Mouse (Mus musculus) limb, embryonic 14.5 days (tissue): ENCODE data around the gene Ncam1. TPM values are rescaled to one million over a fixed set of nuclear protein-coding genes. Genes with fewer than 3 reads are reported as not detected.

Experiments
- ATAC-seq: fragments of 200-750 bp; cut with Nextera tagmentation; 2 replicates; pipeline ENCODE4 v1.8.0; 2017; ENCODE audit warnings: low read depth, moderate number of reproducible peaks, moderate TSS enrichment; ENCODE audit not compliant: low FRiP score
- DNase-seq: peaks from one replicate; pipeline ENCODE4 v3.0.0-alpha.2; 2015; ENCODE audit warnings: low spot score
- H3K27ac ChIP-seq: fragments of 300-500 bp; sonication (generic); replicated peaks from 2 replicates; pipeline ENCODE4 v1.5.1; 2014; ENCODE audit warnings: low read depth, mild to moderate bottlenecking, low read length, moderate library complexity, mixed read lengths
- H3K27me3 ChIP-seq: fragments of 300-500 bp; sonication (generic); 2 replicates; pipeline ENCODE4 v1.6.1; 2014; ENCODE audit warnings: low read length, mixed read lengths; ENCODE audit not compliant: control insufficient read depth, insufficient read depth
- H3K36me3 ChIP-seq: fragments of 300-500 bp; sonication (generic); 2 replicates; pipeline ENCODE4 v1.6.1; 2014; ENCODE audit warnings: mild to moderate bottlenecking, low read length, moderate library complexity, mixed read lengths; ENCODE audit not compliant: control insufficient read depth, insufficient read depth
- H3K4me1 ChIP-seq: fragments of 300-500 bp; sonication (generic); 2 replicates; pipeline ENCODE4 v1.6.1; 2014; ENCODE audit warnings: antibody characterized with exemption, low read length, mixed read lengths; ENCODE audit not compliant: control insufficient read depth, insufficient read depth
- H3K4me2 ChIP-seq: fragments of 300-500 bp; sonication (generic); replicated peaks from 2 replicates; pipeline ENCODE4 v1.6.1; 2014; ENCODE audit warnings: low read depth, mild to moderate bottlenecking, low read length, moderate library complexity; ENCODE audit not compliant: severe bottlenecking
- H3K4me3 ChIP-seq: fragments of 300-500 bp; sonication (generic); replicated peaks from 2 replicates; pipeline ENCODE4 v1.5.1; 2014; ENCODE audit warnings: low read length
- H3K9ac ChIP-seq: fragments of 300-500 bp; sonication (generic); 2 replicates; pipeline ENCODE4 v1.6.1; 2014; ENCODE audit warnings: mild to moderate bottlenecking, low read depth, low read length, moderate library complexity; ENCODE audit not compliant: severe bottlenecking
- H3K9me3 ChIP-seq: fragments of 300-500 bp; sonication (generic); 2 replicates; pipeline ENCODE4 v1.6.1; 2016; ENCODE audit warnings: low read length; ENCODE audit not compliant: control insufficient read depth
- POLR2A ChIP-seq: fragments of 200-500 bp; IDR thresholded peaks from 2 replicates; pipeline ENCODE4 v1.8.0; 2012; ENCODE audit warnings: inconsistent platforms, mild to moderate bottlenecking, moderate library complexity, borderline replicate concordance; ENCODE audit not compliant: insufficient read depth, insufficient read length; ENCODE audit errors: extremely low read depth
- WGBS: fragments of 180-500 bp; shearing (Covaris S2); extraction: QIAGEN DNeasy Blood & Tissue Kit; methylation state at CpG from one replicate; pipeline ENCODE4 v1.1.7; 2014; 5-methylcytosine and 5-hydroxymethylcytosine counted together
- polyA plus RNA-seq, 2 experiments: library from polyadenylated mRNA; depleted of rRNA in 1 of 2; stranded (reverse) in 1 of 2; unstranded in 1 of 2; fragments of >200 nt; fragmentation: Nextera tagmentation in 1 of 2; extraction: Ambion mirVana in 1 of 2; gene quantifications; 2 replicates each; pipeline versions ENCODE4 v1.2.1 to v1.2.3; 2012 to 2014

The Ncam1 gene
- polyA plus RNA-seq, 2 experiments = 31.1 to 62.5 TPM

GRCm38 (mm10) chr9:49483316-49483715, 315.4 kb downstream of the Ncam1 start:
- no peak for TF ChIP-seq POLR2A
- DNase-seq (no peak), ATAC-seq (no peak; the same call in 1 of the 2 replicates)
- 32% methylated on average over 10 of the region's 10 CpGs for WGBS
- H3K9me3 ChIP-seq = no peaks in the 10 kb centered on the region
- no peak overlapping the region for H3K4me3 ChIP-seq
- no peak overlapping the region for H3K9ac ChIP-seq
- H3K4me2 ChIP-seq = no peak overlapping the region
- no peak overlapping the region for H3K27ac ChIP-seq
- H3K36me3 ChIP-seq = no peaks in the 10 kb centered on the region
- H3K4me1 ChIP-seq = peaks cover 9% of the 10 kb centered on the region; the same call in 1 of the 2 replicates
- no peaks in the 10 kb centered on the region for H3K27me3 ChIP-seq

GRCm38 (mm10) chr9:49472126-49472525, 326.6 kb downstream of the Ncam1 start:
- Histone ChIP-seq H3K4me1 (no peaks in the 10 kb centered on the region), H3K4me2 (no peak overlapping the region), H3K27ac (no peak overlapping the region), H3K9me3 (no peaks in the 10 kb centered on the region), H3K4me3 (no peak overlapping the region), H3K36me3 (no peaks in the 10 kb centered on the region), H3K27me3 (no peaks in the 10 kb centered on the region), H3K9ac (no peak overlapping the region)
- 57% methylated on average over 11 of the region's 11 CpGs for WGBS
- DNase-seq (no peak), ATAC-seq (no peak)
- no peak for TF ChIP-seq POLR2A

GRCm38 (mm10) chr9:49470946-49471345, 327.8 kb downstream of the Ncam1 start:
- Histone ChIP-seq H3K9me3 (no peaks in the 10 kb centered on the region), H3K27me3 (no peaks in the 10 kb centered on the region), H3K27ac (no peak overlapping the region), H3K36me3 (no peaks in the 10 kb centered on the region), H3K4me2 (no peak overlapping the region), H3K4me1 (no peaks in the 10 kb centered on the region), H3K9ac (no peak overlapping the region), H3K4me3 (no peak overlapping the region)
- DNase-seq = no peak
- 85% methylated on average over 6 of the region's 6 CpGs for WGBS
- ATAC-seq = no peak
- no peak for TF ChIP-seq POLR2A

GRCm38 (mm10) chr9:49470006-49470405, 328.7 kb downstream of the Ncam1 start:
- ATAC-seq = no peak
- Histone ChIP-seq H3K9me3 (no peaks in the 10 kb centered on the region), H3K4me2 (no peak overlapping the region), H3K9ac (no peak overlapping the region), H3K36me3 (no peaks in the 10 kb centered on the region), H3K4me3 (no peak overlapping the region), H3K27ac (no peak overlapping the region), H3K27me3 (no peaks in the 10 kb centered on the region), H3K4me1 (no peaks in the 10 kb centered on the region)
- no peak for DNase-seq
- no peak for TF ChIP-seq POLR2A
- 91% methylated on average over 19 of the region's 19 CpGs for WGBS

GRCm38 (mm10) chr9:49456136-49456535, 342.6 kb downstream of the Ncam1 start:
- H3K9ac ChIP-seq = no peak overlapping the region
- ATAC-seq = no peak
- no peaks in the 10 kb centered on the region for H3K36me3 ChIP-seq
- H3K4me1 ChIP-seq = no peaks in the 10 kb centered on the region
- no peak overlapping the region for H3K4me2 ChIP-seq
- H3K27me3 ChIP-seq = no peaks in the 10 kb centered on the region
- DNase-seq = no peak
- WGBS = 85% methylated on average over 3 of the region's 3 CpGs
- no peak for TF ChIP-seq POLR2A
- H3K27ac ChIP-seq = no peak overlapping the region
- no peak overlapping the region for H3K4me3 ChIP-seq
- no peaks in the 10 kb centered on the region for H3K9me3 ChIP-seq

GRCm38 (mm10) chr9:49452396-49452795, 346.3 kb downstream of the Ncam1 start:
- Histone ChIP-seq H3K36me3 (no peaks in the 10 kb centered on the region), H3K27ac (no peak overlapping the region), H3K4me3 (no peak overlapping the region), H3K9me3 (no peaks in the 10 kb centered on the region), H3K4me1 (no peaks in the 10 kb centered on the region), H3K9ac (no peak overlapping the region), H3K4me2 (no peak overlapping the region), H3K27me3 (no peaks in the 10 kb centered on the region)
- no peak for TF ChIP-seq POLR2A
- WGBS = 100% methylated on average over 1 of the region's 1 CpGs
- no peak for DNase-seq
- ATAC-seq = no peak
